Mouse (Mus musculus) duodenum, adult 2 months (tissue): ENCODE measurements around the gene Prtg. TPM values are rescaled to one million over a fixed set of nuclear protein-coding genes. Genes with fewer than 3 reads are reported as not detected.

Experiments used
- polyA plus RNA-seq: library from polyadenylated mRNA; depleted of rRNA; stranded (reverse); fragments of >200 nt; gene quantifications from 2 replicates; pipeline ENCODE4 v1.2.3, GENCODE M21; 2012; ENCODE audit warnings: low replicate concordance; rRNA removed

The Prtg gene
- 0.01 and 0.06 TPM in 2 replicates for polyA plus RNA-seq

GRCm38 (mm10) chr9:72806731-72807419 lies at the start of gene Prtg:
TSS of gene Prtg (plus strand) at chr9:72806874.

GRCm38 (mm10) chr9:72925021-72925934 lies 118.6 kb downstream of the Prtg start, which contains the start of gene Pygo1:
TSS of gene Pygo1 (plus strand) at chr9:72925645.

GRCm38 (mm10) chr9:72958521-72959450 lies 152.1 kb downstream of the Prtg start, which contains the start of the genes Dyx1c1 and Gm44503:
TSS of gene Dyx1c1 (plus strand) at chr9:72958785.
TSS of gene Gm44503 (plus strand) at chr9:72958852.

Other genes with a start within 250 kb of the Prtg start
- gene Nedd4, start 144.5 kb upstream of the Prtg start, polyA plus RNA-seq: 9.0 and 48.0 TPM in 2 replicates
- 0.07 and 0.08 TPM in 2 replicates for gene Pygo1, start 118.8 kb downstream of the Prtg start, polyA plus RNA-seq
- gene Dyx1c1, start 151.9 kb downstream of the Prtg start, polyA plus RNA-seq: not detected in 2 replicates
- not detected in 2 replicates for gene Gm44503, start 152.0 kb downstream of the Prtg start, polyA plus RNA-seq
- 1.3 and 4.1 TPM in 2 replicates for gene Ccpg1os, start 178.5 kb downstream of the Prtg start, polyA plus RNA-seq
- 1.7 and 3.1 TPM in 2 replicates for gene Ccpg1, start 178.6 kb downstream of the Prtg start, polyA plus RNA-seq
- gene Pigb, start 233.5 kb downstream of the Prtg start, polyA plus RNA-seq: 2.5 and 4.8 TPM in 2 replicates
- 2.4 and 6.2 TPM in 2 replicates for gene Rab27a, start 238.0 kb downstream of the Prtg start, polyA plus RNA-seq